Mouse (Mus musculus): ENCODE results near the gene Gm16867. TPM values are rescaled to one million over a fixed set of nuclear protein-coding genes. Genes with fewer than 3 reads are reported as not detected.
"Not testable (repeated sequence)": the region's sequence is repeated elsewhere in the genome, so short reads cannot be mapped to it uniquely, and the experiment has no call there.

The Gm16867 gene
- total RNA-seq, 1 experiment from 2014 or later: 8.4 TPM

- DNase-seq: not testable (repeated sequence)
Measured at GRCm38 (mm10) chr14:69467612-69468366, 35.4 kb downstream of the Gm16867 start.

DNA sequence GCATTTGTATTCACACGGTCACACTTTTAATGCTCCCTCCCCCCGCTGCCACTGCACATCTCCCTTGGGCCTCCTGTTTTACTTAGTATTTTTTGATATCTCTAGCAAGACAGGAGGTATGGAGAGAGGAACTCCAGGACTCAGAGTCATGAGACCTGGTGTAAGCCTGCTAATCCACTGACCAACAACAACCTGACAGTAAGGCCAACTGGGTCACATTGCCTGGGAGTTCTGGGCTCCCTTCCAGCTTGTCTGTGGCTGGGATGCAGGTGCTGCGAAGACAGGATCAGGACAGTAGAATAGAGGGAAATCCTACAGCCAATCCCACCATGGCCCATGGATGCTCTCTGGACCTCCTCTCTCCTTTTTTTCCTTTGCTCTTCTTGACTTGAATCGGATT lies 38.7 kb downstream of the Gm16867 start:
- DNase-seq: not testable (repeated sequence)

GRCm38 (mm10) chr14:69457691-69458090 lies 45.5 kb downstream of the Gm16867 start:
- not testable (repeated sequence) for DNase-seq

DNA sequence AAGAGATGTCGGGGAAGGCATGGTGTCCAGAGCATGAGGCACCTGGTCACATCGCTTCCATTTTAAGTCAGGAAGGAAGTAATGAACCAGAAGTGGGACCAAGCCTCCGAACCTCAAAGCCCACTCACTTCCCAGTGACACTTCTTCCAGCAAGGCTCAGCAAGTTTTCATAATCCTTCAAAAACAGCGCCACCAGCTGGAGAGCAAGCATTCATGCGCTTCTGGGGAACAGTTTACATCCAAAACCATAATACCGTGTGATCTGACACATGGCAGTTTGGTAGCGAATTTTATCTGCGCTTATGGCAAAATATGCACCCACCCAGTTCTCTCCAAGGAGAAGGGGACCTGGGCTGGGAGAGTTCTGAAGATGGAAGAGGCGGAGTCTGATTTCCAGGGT lies 48.5 kb downstream of the Gm16867 start:
- DNase-seq: not testable (repeated sequence)

DNA sequence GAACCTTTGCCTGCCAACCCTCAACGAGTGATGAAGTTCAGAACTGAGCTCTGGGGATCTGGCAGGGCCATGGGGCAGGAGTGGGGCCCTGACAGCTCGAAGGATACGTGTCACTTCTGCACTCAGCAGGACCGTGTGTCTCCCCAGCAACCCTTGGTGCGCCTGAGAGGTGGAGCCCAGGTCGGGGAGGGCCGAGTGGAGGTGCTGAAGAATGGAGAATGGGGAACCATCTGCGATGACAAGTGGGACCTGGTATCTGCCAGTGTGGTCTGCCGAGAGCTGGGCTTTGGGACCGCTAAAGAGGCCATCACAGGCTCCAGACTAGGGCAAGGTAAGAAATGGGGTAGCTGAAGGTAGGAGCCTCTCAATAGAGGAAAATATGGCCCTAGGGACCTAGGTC lies 54.3 kb downstream of the Gm16867 start:
- DNase-seq: not testable (repeated sequence)

- not testable (repeated sequence) for DNase-seq
Measured at GRCm38 (mm10) chr14:69447006-69447405, 56.2 kb downstream of the Gm16867 start.

- not testable (repeated sequence) for DNase-seq
Measured at GRCm38 (mm10) chr14:69443092-69443692, 60.0 kb downstream of the Gm16867 start.

DNA sequence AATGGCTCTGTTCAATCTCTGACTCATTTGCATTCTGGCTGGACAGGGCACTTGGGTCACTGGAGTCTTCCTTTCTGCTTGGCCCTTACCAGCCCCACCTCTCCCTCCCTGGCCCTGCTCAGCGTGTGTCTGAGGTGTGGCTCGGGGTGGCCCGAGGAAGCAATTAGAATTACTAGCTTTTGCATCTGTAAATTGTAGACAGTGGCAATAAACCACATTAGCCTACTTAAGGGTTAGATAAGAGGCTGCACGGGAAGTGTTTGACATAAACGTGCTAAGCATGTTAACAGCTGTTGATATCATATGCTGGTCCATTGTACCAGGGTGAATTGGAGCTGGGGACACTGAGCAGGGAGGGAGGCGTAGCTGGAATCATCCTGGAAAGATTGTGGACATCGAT lies 62.2 kb downstream of the Gm16867 start:
- DNase-seq: not testable (repeated sequence)

GRCm38 (mm10) chr14:69438678-69439214 lies 64.4 kb downstream of the Gm16867 start:
- DNase-seq: not testable (repeated sequence)

- not testable (repeated sequence) for DNase-seq
Measured at GRCm38 (mm10) chr14:69421003-69421402, 82.2 kb downstream of the Gm16867 start.

- DNase-seq: not testable (repeated sequence)
Measured at GRCm38 (mm10) chr14:69417545-69417944, 85.6 kb downstream of the Gm16867 start.

Other genes with a start within 250 kb of the Gm16867 start
- gene Synb, start 209.1 kb downstream of the Gm16867 start, total RNA-seq (2021): not detected in 2 replicates
- gene Gm27179, start 9.2 kb upstream of the Gm16867 start, total RNA-seq (2021): not detected in 2 replicates
- gene Entpd4b, start 52.1 kb upstream of the Gm16867 start, total RNA-seq (2021): 61.6 and 72.3 TPM in 2 replicates

All from adrenal gland, postnatal 25 days (tissue).